Mouse (Mus musculus) right cerebral cortex, postnatal 36 days (tissue): ENCODE results near the gene Dap3.
"Not testable (repeated sequence)": the region's sequence is repeated elsewhere in the genome, so short reads cannot be mapped to it uniquely, and the experiment has no call there.

Source experiments
- DNase-seq, 2 experiments: peaks; one replicate each; pipeline ENCODE4 v3.0.0; 2022; ENCODE audit warnings: low spot score in 2 of 2, mixed read lengths in 1 of 2

The Dap3 gene

GRCm38 (mm10) chr3:88950576-88951326 lies at the start of gene Dap3, which contains the start of gene Ash1l:
TSS of gene Dap3 (minus strand) at chr3:88951181.
TSS of gene Ash1l (plus strand) at chr3:88950622.
- DNase-seq = peak; percentile 45 to 59

- no peak for DNase-seq
Observed at GRCm38 (mm10) chr3:88992793-88993192, 41.8 kb upstream of the Dap3 start.

GRCm38 (mm10) chr3:88983921-88984381 lies 33.0 kb upstream of the Dap3 start:
- DNase-seq = no peak

- no peak for DNase-seq
Observed at GRCm38 (mm10) chr3:88981206-88982010, 30.4 kb upstream of the Dap3 start.

- no peak for DNase-seq
Observed at GRCm38 (mm10) chr3:88975012-88975411, 24.0 kb upstream of the Dap3 start.

- DNase-seq = not testable (repeated sequence)
Observed at GRCm38 (mm10) chr3:88963211-88963610, 12.2 kb upstream of the Dap3 start.

GRCm38 (mm10) chr3:88953736-88954135 lies 2.8 kb upstream of the Dap3 start:
- no peak for DNase-seq

- DNase-seq = no peak
Observed at GRCm38 (mm10) chr3:88953246-88953645, 2.3 kb upstream of the Dap3 start.

- no peak for DNase-seq
Observed at GRCm38 (mm10) chr3:88951327-88951800, 383 bp upstream of the Dap3 start.

- peak; percentile 70 to 74 for DNase-seq
Observed at GRCm38 (mm10) chr3:88949786-88950575, 1.0 kb downstream of the Dap3 start.

GRCm38 (mm10) chr3:88944109-88944508 lies 6.9 kb downstream of the Dap3 start:
- no peak for DNase-seq

GRCm38 (mm10) chr3:88942316-88942880 lies 8.6 kb downstream of the Dap3 start:
- no peak for DNase-seq

GRCm38 (mm10) chr3:88939749-88940148 lies 11.2 kb downstream of the Dap3 start:
- DNase-seq = no peak

- no peak for DNase-seq
Observed at GRCm38 (mm10) chr3:88939071-88939470, 11.9 kb downstream of the Dap3 start.

- DNase-seq = no peak
Observed at GRCm38 (mm10) chr3:88929501-88929900, 21.5 kb downstream of the Dap3 start.

- DNase-seq = no peak
Observed at GRCm38 (mm10) chr3:88925651-88926050, 25.3 kb downstream of the Dap3 start.

- no peak for DNase-seq
Observed at GRCm38 (mm10) chr3:88923989-88924591, 26.9 kb downstream of the Dap3 start.

- DNase-seq = no peak
Observed at GRCm38 (mm10) chr3:88921411-88921810, 29.6 kb downstream of the Dap3 start.

- no peak for DNase-seq
Observed at GRCm38 (mm10) chr3:88918981-88919380, 32.0 kb downstream of the Dap3 start.

GRCm38 (mm10) chr3:88914384-88914810 lies 36.6 kb downstream of the Dap3 start:
- no peak for DNase-seq
